Mouse (Mus musculus): ENCODE data around the gene Pex14. TPM values are rescaled to one million over a fixed set of nuclear protein-coding genes. Genes with fewer than 3 reads are reported as not detected.

The Pex14 gene
- polyA plus RNA-seq, 1 experiment from 2014 or later: 55.6 TPM

GRCm38 (mm10) chr4:149036592-149036991, 63.1 kb downstream of the Pex14 start:
- Histone ChIP-seq H3K9me3 (replicated peaks; ENCODE audit: low read length) (no peaks in the 10 kb centered on the region), H3K36me3 (ENCODE audit: insufficient read depth, low read length) (peaks cover 5% of the 10 kb centered on the region; the same call in 1 of the 2 replicates), H3K4me1 (replicated peaks; ENCODE audit: insufficient read depth, low read length) (peaks cover 3% of the 10 kb centered on the region; the same call in 1 of the 2 replicates), H3K27ac (no peak overlapping the region), H3K4me3 (replicated peaks; ENCODE audit: low read depth, low read length) (no peak overlapping the region), H3K9ac (ENCODE audit: low read depth, low read length) (no peak overlapping the region), H3K4me2 (ENCODE audit: low read length) (no peak overlapping the region), H3K27me3 (ENCODE audit: insufficient read depth, low read length) (no peaks in the 10 kb centered on the region)
- 65% methylated on average over 9 of the region's 9 CpGs for WGBS
- no peak for ATAC-seq (replicated peaks; ENCODE audit: low FRiP score, low read depth)
- DNase-seq (ENCODE audit: low spot score): no peak
- no peak for TF ChIP-seq CTCF (IDR thresholded peaks at IDR 0.05; ENCODE audit: low read depth)

GRCm38 (mm10) chr4:149031507-149031906, 68.2 kb downstream of the Pex14 start:
- no peak overlapping the region for H3K4me3 ChIP-seq (replicated peaks; ENCODE audit: low read depth, low read length)
- WGBS: 67% methylated on average over 4 of the region's 4 CpGs
- H3K4me2 ChIP-seq (ENCODE audit: low read length): no peak overlapping the region
- H3K4me1 ChIP-seq (replicated peaks; ENCODE audit: insufficient read depth, low read length): no peaks in the 10 kb centered on the region; the same call in 1 of the 2 replicates
- H3K27ac ChIP-seq: no peak overlapping the region
- peak; percentile 58 for TF ChIP-seq CTCF (IDR thresholded peaks at IDR 0.05; ENCODE audit: low read depth)
- no peaks in the 10 kb centered on the region for H3K27me3 ChIP-seq (ENCODE audit: insufficient read depth, low read length)
- DNase-seq (ENCODE audit: low spot score): peak; percentile 39
- ATAC-seq (replicated peaks; ENCODE audit: low FRiP score, low read depth): peak; percentile 73; the same call in 1 of the 2 replicates
- H3K36me3 ChIP-seq (ENCODE audit: insufficient read depth, low read length): no peaks in the 10 kb centered on the region
- no peaks in the 10 kb centered on the region for H3K9me3 ChIP-seq (replicated peaks; ENCODE audit: low read length)
- no peak overlapping the region for H3K9ac ChIP-seq (ENCODE audit: low read depth, low read length)

- H3K4me2 ChIP-seq (ENCODE audit: low read length): no peak overlapping the region
- no peaks in the 10 kb centered on the region; the same call in 1 of the 2 replicates for H3K4me1 ChIP-seq (replicated peaks; ENCODE audit: insufficient read depth, low read length)
- H3K9me3 ChIP-seq (replicated peaks; ENCODE audit: low read length): no peaks in the 10 kb centered on the region
- H3K27me3 ChIP-seq (ENCODE audit: insufficient read depth, low read length): no peaks in the 10 kb centered on the region
- ATAC-seq (replicated peaks; ENCODE audit: low FRiP score, low read depth): no peak
- no peaks in the 10 kb centered on the region for H3K36me3 ChIP-seq (ENCODE audit: insufficient read depth, low read length)
- DNase-seq (ENCODE audit: low spot score): peak; percentile 49
- no peak overlapping the region for H3K27ac ChIP-seq
- WGBS: 28% methylated on average over 9 of the region's 9 CpGs
- H3K4me3 ChIP-seq (replicated peaks; ENCODE audit: low read depth, low read length): no peak overlapping the region
- no peak overlapping the region for H3K9ac ChIP-seq (ENCODE audit: low read depth, low read length)
- TF ChIP-seq CTCF (IDR thresholded peaks at IDR 0.05; ENCODE audit: low read depth): no peak
These were observed 72.1 kb downstream of the Pex14 start for GRCm38 (mm10) chr4:149027571-149027970.

- Histone ChIP-seq H3K4me2 (ENCODE audit: low read length) (no peak overlapping the region), H3K36me3 (ENCODE audit: insufficient read depth, low read length) (no peaks in the 10 kb centered on the region), H3K4me1 (replicated peaks; ENCODE audit: insufficient read depth, low read length) (no peaks in the 10 kb centered on the region; the same call in 1 of the 2 replicates), H3K9ac (ENCODE audit: low read depth, low read length) (no peak overlapping the region), H3K27ac (no peak overlapping the region), H3K27me3 (ENCODE audit: insufficient read depth, low read length) (no peaks in the 10 kb centered on the region), H3K9me3 (replicated peaks; ENCODE audit: low read length) (no peaks in the 10 kb centered on the region), H3K4me3 (replicated peaks; ENCODE audit: low read depth, low read length) (no peak overlapping the region)
- TF ChIP-seq CTCF (IDR thresholded peaks at IDR 0.05; ENCODE audit: low read depth): no peak
- 75% methylated on average over 10 of the region's 10 CpGs for WGBS
- ATAC-seq (replicated peaks; ENCODE audit: low FRiP score, low read depth) (no peak), DNase-seq (ENCODE audit: low spot score) (no peak)
These were observed 74.4 kb downstream of the Pex14 start for GRCm38 (mm10) chr4:149025242-149025641.

GRCm38 (mm10) chr4:149021021-149021420, 78.7 kb downstream of the Pex14 start:
- DNase-seq (ENCODE audit: low spot score): no peak
- H3K27me3 ChIP-seq (ENCODE audit: insufficient read depth, low read length): no peaks in the 10 kb centered on the region
- no peaks in the 10 kb centered on the region for H3K36me3 ChIP-seq (ENCODE audit: insufficient read depth, low read length)
- no peak overlapping the region for H3K4me2 ChIP-seq (ENCODE audit: low read length)
- no peaks in the 10 kb centered on the region for H3K9me3 ChIP-seq (replicated peaks; ENCODE audit: low read length)
- no peak overlapping the region for H3K27ac ChIP-seq
- TF ChIP-seq CTCF (IDR thresholded peaks at IDR 0.05; ENCODE audit: low read depth): no peak
- no peak overlapping the region for H3K9ac ChIP-seq (ENCODE audit: low read depth, low read length)
- H3K4me1 ChIP-seq (replicated peaks; ENCODE audit: insufficient read depth, low read length): no peaks in the 10 kb centered on the region
- H3K4me3 ChIP-seq (replicated peaks; ENCODE audit: low read depth, low read length): no peak overlapping the region
- no peak for ATAC-seq (replicated peaks; ENCODE audit: low FRiP score, low read depth)

- H3K27ac ChIP-seq: no peak overlapping the region
These were observed 80.2 kb downstream of the Pex14 start for GRCm38 (mm10) chr4:149019456-149019855.

GRCm38 (mm10) chr4:149006756-149007155, 92.9 kb downstream of the Pex14 start:
- no peak overlapping the region for H3K27ac ChIP-seq
- no peaks in the 10 kb centered on the region for H3K36me3 ChIP-seq (ENCODE audit: insufficient read depth, low read length)
- DNase-seq (ENCODE audit: low spot score): no peak
- no peaks in the 10 kb centered on the region for H3K4me1 ChIP-seq (replicated peaks; ENCODE audit: insufficient read depth, low read length)
- no peak for ATAC-seq (replicated peaks; ENCODE audit: low FRiP score, low read depth)
- H3K27me3 ChIP-seq (ENCODE audit: insufficient read depth, low read length): no peaks in the 10 kb centered on the region
- no peak overlapping the region for H3K4me2 ChIP-seq (ENCODE audit: low read length)
- H3K9me3 ChIP-seq (replicated peaks; ENCODE audit: low read length): no peaks in the 10 kb centered on the region
- WGBS: 93% methylated on average over 6 of the region's 6 CpGs
- no peak overlapping the region for H3K9ac ChIP-seq (ENCODE audit: low read depth, low read length)
- TF ChIP-seq CTCF (IDR thresholded peaks at IDR 0.05; ENCODE audit: low read depth): no peak
- H3K4me3 ChIP-seq (replicated peaks; ENCODE audit: low read depth, low read length): no peak overlapping the region

More at GRCm38 (mm10) chr4:149019456-149019855, 80.2 kb downstream of the Pex14 start:
- Histone ChIP-seq H3K9me3 (replicated peaks; ENCODE audit: low read length) (no peaks in the 10 kb centered on the region), H3K4me3 (replicated peaks; ENCODE audit: low read depth, low read length) (no peak overlapping the region), H3K36me3 (ENCODE audit: insufficient read depth, low read length) (no peaks in the 10 kb centered on the region), H3K4me1 (replicated peaks; ENCODE audit: insufficient read depth, low read length) (no peaks in the 10 kb centered on the region), H3K4me2 (ENCODE audit: low read length) (no peak overlapping the region), H3K27me3 (ENCODE audit: insufficient read depth, low read length) (no peaks in the 10 kb centered on the region), H3K9ac (ENCODE audit: low read depth, low read length) (no peak overlapping the region)
- 66% methylated on average over 6 of the region's 6 CpGs for WGBS
- DNase-seq (ENCODE audit: low spot score) (no peak), ATAC-seq (replicated peaks; ENCODE audit: low FRiP score, low read depth) (no peak)
- TF ChIP-seq CTCF (IDR thresholded peaks at IDR 0.05; ENCODE audit: low read depth): no peak
